Mouse (Mus musculus) ES-Bruce4 (cell line): ENCODE measurements around the gene Otog. TPM values are rescaled to one million over a fixed set of nuclear protein-coding genes. Genes with fewer than 3 reads are reported as not detected.
A peak's percentile ranks its signal among the peaks of the same experiment; 100 is the strongest.

Experiments
- H3K27ac ChIP-seq: 2 replicates; pipeline ENCODE4 v1.5.1; 2012; ENCODE audit warnings: low read length, inconsistent platforms; ENCODE audit not compliant: insufficient read depth
- H3K27me3 ChIP-seq: 2 replicates; pipeline ENCODE4 v1.6.1; 2012; ENCODE audit warnings: mild to moderate bottlenecking, low read length, inconsistent platforms; ENCODE audit not compliant: control insufficient read depth, poor library complexity, insufficient read depth, severe bottlenecking
- H3K36me3 ChIP-seq: 2 replicates; pipeline ENCODE4 v1.6.1; 2012; ENCODE audit warnings: inconsistent platforms, mild to moderate bottlenecking, low read length, moderate library complexity; ENCODE audit not compliant: control insufficient read depth, poor library complexity, insufficient read depth, severe bottlenecking
- H3K4me1 ChIP-seq: one replicate; pipeline ENCODE4 v1.8.1; 2011; ENCODE audit warnings: low read length; ENCODE audit not compliant: control insufficient read depth, insufficient read depth
- H3K4me3 ChIP-seq: 2 replicates; pipeline ENCODE4 v1.5.1; 2011; ENCODE audit warnings: low read depth, mild to moderate bottlenecking, low read length
- H3K9ac ChIP-seq: 2 replicates; pipeline ENCODE4 v1.6.1; 2012; ENCODE audit warnings: low read depth, mild to moderate bottlenecking, inconsistent platforms; ENCODE audit not compliant: poor library complexity, severe bottlenecking
- H3K9me3 ChIP-seq: replicated peaks from 2 replicates; pipeline ENCODE4 v1.6.1; 2012; ENCODE audit warnings: mild to moderate bottlenecking, low read length, inconsistent platforms; ENCODE audit not compliant: control insufficient read depth, poor library complexity, insufficient read depth, severe bottlenecking
- CTCF ChIP-seq: IDR thresholded peaks from one replicate; pipeline ENCODE4 v1.8.1; 2011; ENCODE audit warnings: low read depth, low read length
- EP300 ChIP-seq: IDR thresholded peaks from 2 replicates; pipeline ENCODE4 v1.6.1; 2011; ENCODE audit warnings: low read depth, low read length; ENCODE audit not compliant: insufficient read depth
- POLR2A ChIP-seq: IDR thresholded peaks from one replicate; pipeline ENCODE4 v1.8.1; 2011; ENCODE audit warnings: low read length; ENCODE audit not compliant: insufficient read depth
- polyA plus RNA-seq: library from polyadenylated mRNA; stranded (reverse); fragments of >200 nt; gene quantifications from 2 replicates; pipeline ENCODE4 v1.2.4, GENCODE M21; 2011; ENCODE audit warnings: low read depth; ENCODE audit not compliant: missing spikeins, insufficient read depth, insufficient read length

Otog gene
- polyA plus RNA-seq, 1 experiment = 0.30 TPM

GRCm38 (mm10) chr7:46226936-46227335, 13.9 kb upstream of the Otog start:
- H3K27ac ChIP-seq = no peak overlapping the region
- no peaks in the 10 kb centered on the region for H3K4me1 ChIP-seq
- no peak overlapping the region for H3K9ac ChIP-seq
- no peak overlapping the region for H3K4me3 ChIP-seq
- no peaks in the 10 kb centered on the region for H3K36me3 ChIP-seq
- TF ChIP-seq EP300 (no peak), POLR2A (no peak), CTCF (no peak)
- H3K9me3 ChIP-seq = no peaks in the 10 kb centered on the region
- no peaks in the 10 kb centered on the region for H3K27me3 ChIP-seq

- TF ChIP-seq CTCF (no peak), POLR2A (no peak), EP300 (no peak)
- no peaks in the 10 kb centered on the region for H3K9me3 ChIP-seq
- H3K36me3 ChIP-seq = no peaks in the 10 kb centered on the region
- peaks cover 3% of the 10 kb centered on the region for H3K4me1 ChIP-seq
- H3K27ac ChIP-seq = no peak overlapping the region
- H3K4me3 ChIP-seq = peak overlapping the region; percentile 52
- no peaks in the 10 kb centered on the region for H3K27me3 ChIP-seq
- no peak overlapping the region for H3K9ac ChIP-seq
Measured at GRCm38 (mm10) chr7:46235948-46236347, 4.8 kb upstream of the Otog start.

GRCm38 (mm10) chr7:46236363-46236762, 4.4 kb upstream of the Otog start:
- no peaks in the 10 kb centered on the region for H3K36me3 ChIP-seq
- TF ChIP-seq POLR2A = no peak
- no peak for TF ChIP-seq CTCF
- TF ChIP-seq EP300 = no peak
- H3K4me1 ChIP-seq = peaks cover 3% of the 10 kb centered on the region
- no peak overlapping the region for H3K27ac ChIP-seq
- H3K27me3 ChIP-seq = no peaks in the 10 kb centered on the region
- H3K4me3 ChIP-seq = peak overlapping the region; percentile 52
- H3K9ac ChIP-seq = no peak overlapping the region
- no peaks in the 10 kb centered on the region for H3K9me3 ChIP-seq

GRCm38 (mm10) chr7:46237192-46237591, 3.6 kb upstream of the Otog start:
- Histone ChIP-seq H3K27me3 (no peaks in the 10 kb centered on the region), H3K4me3 (no peak overlapping the region), H3K4me1 (peaks cover 3% of the 10 kb centered on the region), H3K27ac (no peak overlapping the region), H3K9me3 (no peaks in the 10 kb centered on the region), H3K36me3 (no peaks in the 10 kb centered on the region), H3K9ac (no peak overlapping the region)
- TF ChIP-seq CTCF (no peak), POLR2A (no peak), EP300 (no peak)

- Histone ChIP-seq H3K27ac (no peak within 1 kb of the TSS), H3K9me3 (no peaks in the 10 kb centered on the region), H3K9ac (no peak within 1 kb of the TSS), H3K36me3 (no peaks in the 10 kb centered on the region), H3K27me3 (no peaks in the 10 kb centered on the region), H3K4me1 (peaks cover 3% of the 10 kb centered on the region), H3K4me3 (0 out of 2 replicates have a peak within 1 kb of the TSS, but pooled peaks have one; percentile 13)
- TF ChIP-seq EP300 (no peak), POLR2A (peak; percentile 27), CTCF (no peak)
Measured at GRCm38 (mm10) chr7:46238346-46238745, 2.4 kb upstream of the Otog start, which contains the start of gene Ush1c. Gene Ush1c (minus strand): TSS chr7:46238503.

- Histone ChIP-seq H3K4me1 (peaks cover 3% of the 10 kb centered on the region), H3K9ac (no peak overlapping the region), H3K4me3 (no peak overlapping the region), H3K27me3 (no peaks in the 10 kb centered on the region), H3K27ac (no peak overlapping the region), H3K36me3 (no peaks in the 10 kb centered on the region), H3K9me3 (no peaks in the 10 kb centered on the region)
- TF ChIP-seq POLR2A (no peak), EP300 (no peak), CTCF (no peak)
Measured at GRCm38 (mm10) chr7:46240091-46240490, 696 bp upstream of the Otog start.
